Mouse (Mus musculus) liver, embryonic 16.5 days (tissue): ENCODE results near the gene Clec12b. TPM values are rescaled to one million over a fixed set of nuclear protein-coding genes. Genes with fewer than 3 reads are reported as not detected.

ENCODE experiments used
- ATAC-seq: fragments of 200-750 bp; cut with Nextera tagmentation; 2 replicates; pipeline ENCODE4 v1.8.0; 2017; ENCODE audit warnings: low read depth, mild to moderate bottlenecking, moderate number of reproducible peaks, moderate library complexity
- H3K27ac ChIP-seq: fragments of 300-500 bp; sonication (generic); 2 replicates; pipeline ENCODE4 v1.5.1; 2014; ENCODE audit warnings: mild to moderate bottlenecking, low read length
- H3K27me3 ChIP-seq: fragments of 300-500 bp; sonication (generic); 2 replicates; pipeline ENCODE4 v1.6.1; 2014; ENCODE audit warnings: low read depth, low read length, mixed read lengths; ENCODE audit not compliant: control insufficient read depth, insufficient read depth
- H3K36me3 ChIP-seq: fragments of 300-500 bp; sonication (generic); 2 replicates; pipeline ENCODE4 v1.6.1; 2014; ENCODE audit warnings: mild to moderate bottlenecking; ENCODE audit not compliant: control insufficient read depth, insufficient read depth
- H3K4me1 ChIP-seq: fragments of 300-500 bp; sonication (generic); 2 replicates; pipeline ENCODE4 v1.6.1; 2014; ENCODE audit warnings: low read depth, low read length, mixed read lengths; ENCODE audit not compliant: control insufficient read depth
- H3K4me2 ChIP-seq: fragments of 300-500 bp; sonication (generic); 2 replicates; pipeline ENCODE4 v1.6.1; 2014; ENCODE audit warnings: low read depth, low read length, mixed read lengths
- H3K4me3 ChIP-seq: fragments of 300-500 bp; sonication (generic); 2 replicates; pipeline ENCODE4 v1.5.1; 2014; ENCODE audit warnings: low read depth, mild to moderate bottlenecking, low read length
- H3K9ac ChIP-seq: fragments of 300-500 bp; sonication (generic); 2 replicates; pipeline ENCODE4 v1.6.1; 2014; ENCODE audit warnings: low read depth, low read length
- H3K9me3 ChIP-seq: fragments of 300-500 bp; sonication (generic); replicated peaks from 2 replicates; pipeline ENCODE4 v1.6.1; 2016; ENCODE audit warnings: low read length; ENCODE audit not compliant: control insufficient read depth
- WGBS: fragments of 180-500 bp; shearing (Covaris S2); extraction: QIAGEN DNeasy Blood & Tissue Kit; methylation state at CpG from one replicate; pipeline ENCODE4 v1.1.7; 2014; ENCODE audit not compliant: insufficient replicate concordance; 5-methylcytosine and 5-hydroxymethylcytosine counted together
- polyA plus RNA-seq: library from polyadenylated mRNA; unstranded; fragments of >200 nt; fragmentation: Nextera tagmentation; extraction: Ambion mirVana; gene quantifications from 2 replicates; pipeline ENCODE4 v1.2.1, GENCODE M21; 2015

Gene Clec12b
- polyA plus RNA-seq, 1 experiment from 2014 or later, result not detected

GRCm38 (mm10) chr6:129408562-129408961, 22.9 kb upstream of the Clec12b start, which contains the start of gene Clec9a:
TSS of gene Clec9a (plus strand) at chr6:129408862.
- Histone ChIP-seq H3K27ac (0 out of 2 replicates have a peak within 1 kb of the TSS, but pooled peaks have one; percentile 15), H3K27me3 (no peaks in the 10 kb centered on the region), H3K4me1 (no peaks in the 10 kb centered on the region), H3K36me3 (no peaks in the 10 kb centered on the region), H3K4me2 (no peak within 1 kb of the TSS), H3K9me3 (no peaks in the 10 kb centered on the region), H3K4me3 (no peak within 1 kb of the TSS), H3K9ac (no peak within 1 kb of the TSS)
- ATAC-seq, result no peak
- 56% methylated on average over 2 of the region's 2 CpGs for WGBS

GRCm38 (mm10) chr6:129407324-129407723, 21.6 kb upstream of the Clec12b start:
- Histone ChIP-seq H3K9ac (no peak overlapping the region), H3K9me3 (no peaks in the 10 kb centered on the region), H3K27ac (peak overlapping the region; percentile 56; the same call in 1 of the 2 replicates), H3K4me3 (no peak overlapping the region), H3K4me2 (no peak overlapping the region), H3K4me1 (no peaks in the 10 kb centered on the region), H3K27me3 (no peaks in the 10 kb centered on the region), H3K36me3 (no peaks in the 10 kb centered on the region)
- WGBS, result 12% methylated on average over 2 of the region's 2 CpGs
- ATAC-seq, result peak; percentile 52

GRCm38 (mm10) chr6:129405999-129406398, 20.3 kb upstream of the Clec12b start:
- no peaks in the 10 kb centered on the region for H3K9me3 ChIP-seq
- peak; percentile 37; the same call in 1 of the 2 replicates for ATAC-seq
- H3K36me3 ChIP-seq, result no peaks in the 10 kb centered on the region
- H3K9ac ChIP-seq, result no peak overlapping the region
- no peak overlapping the region for H3K4me3 ChIP-seq
- no peaks in the 10 kb centered on the region for H3K27me3 ChIP-seq
- H3K4me1 ChIP-seq, result no peaks in the 10 kb centered on the region
- no peak overlapping the region for H3K27ac ChIP-seq
- no peak overlapping the region for H3K4me2 ChIP-seq

- Histone ChIP-seq H3K27ac (no peak overlapping the region), H3K4me1 (no peaks in the 10 kb centered on the region), H3K9ac (no peak overlapping the region), H3K4me2 (no peak overlapping the region), H3K4me3 (no peak overlapping the region), H3K36me3 (no peaks in the 10 kb centered on the region), H3K9me3 (no peaks in the 10 kb centered on the region), H3K27me3 (no peaks in the 10 kb centered on the region)
- WGBS, result 70% methylated on average over 6 of the region's 6 CpGs
- ATAC-seq, result no peak
Measured at GRCm38 (mm10) chr6:129403391-129403790, 17.7 kb upstream of the Clec12b start.

GRCm38 (mm10) chr6:129402404-129402803, 16.7 kb upstream of the Clec12b start:
- WGBS, result 55% methylated on average over 2 of the region's 2 CpGs
- Histone ChIP-seq H3K36me3 (no peaks in the 10 kb centered on the region), H3K9ac (no peak overlapping the region), H3K4me3 (no peak overlapping the region), H3K4me2 (no peak overlapping the region), H3K27ac (no peak overlapping the region), H3K27me3 (no peaks in the 10 kb centered on the region), H3K9me3 (no peaks in the 10 kb centered on the region), H3K4me1 (no peaks in the 10 kb centered on the region)
- no peak for ATAC-seq

GRCm38 (mm10) chr6:129399945-129400344, 14.3 kb upstream of the Clec12b start:
- WGBS, result 36% methylated on average over 6 of the region's 6 CpGs
- Histone ChIP-seq H3K4me1 (no peaks in the 10 kb centered on the region), H3K4me2 (no peak overlapping the region), H3K27me3 (no peaks in the 10 kb centered on the region), H3K9ac (no peak overlapping the region), H3K36me3 (no peaks in the 10 kb centered on the region), H3K4me3 (no peak overlapping the region), H3K9me3 (no peaks in the 10 kb centered on the region), H3K27ac (no peak overlapping the region)
- ATAC-seq, result peak; percentile 70

GRCm38 (mm10) chr6:129396997-129397396, 11.3 kb upstream of the Clec12b start, which contains the start of gene Clec1b:
TSS of gene Clec1b (plus strand) at chr6:129397297.
- 45% methylated on average over 8 of the region's 8 CpGs for WGBS

GRCm38 (mm10) chr6:129393732-129394131, 8.1 kb upstream of the Clec12b start:
- H3K4me3 ChIP-seq, result no peak overlapping the region
- no peaks in the 10 kb centered on the region for H3K9me3 ChIP-seq
- no peak overlapping the region for H3K4me2 ChIP-seq
- H3K36me3 ChIP-seq, result no peaks in the 10 kb centered on the region
- ATAC-seq, result no peak
- no peak overlapping the region for H3K27ac ChIP-seq
- H3K27me3 ChIP-seq, result no peaks in the 10 kb centered on the region
- H3K9ac ChIP-seq, result no peak overlapping the region
- WGBS, result 56% methylated on average over 6 of the region's 6 CpGs
- H3K4me1 ChIP-seq, result no peaks in the 10 kb centered on the region

More at GRCm38 (mm10) chr6:129396997-129397396, 11.3 kb upstream of the Clec12b start, which contains the start of gene Clec1b:
- no peaks in the 10 kb centered on the region for H3K27me3 ChIP-seq
- H3K4me1 ChIP-seq, result no peaks in the 10 kb centered on the region
- H3K4me2 ChIP-seq, result no peak within 1 kb of the TSS
- H3K36me3 ChIP-seq, result no peaks in the 10 kb centered on the region
- ATAC-seq, result no peak
- peak within 1 kb of the TSS; percentile 37; the same call in 1 of the 2 replicates for H3K27ac ChIP-seq
- H3K4me3 ChIP-seq, result no peak within 1 kb of the TSS
- no peak within 1 kb of the TSS for H3K9ac ChIP-seq
- no peaks in the 10 kb centered on the region for H3K9me3 ChIP-seq

GRCm38 (mm10) chr6:129393087-129393720, 7.5 kb upstream of the Clec12b start:
- Histone ChIP-seq H3K9me3 (no peaks in the 10 kb centered on the region), H3K4me1 (no peaks in the 10 kb centered on the region), H3K9ac (no peak overlapping the region), H3K27me3 (no peaks in the 10 kb centered on the region), H3K4me2 (no peak overlapping the region), H3K4me3 (no peak overlapping the region), H3K27ac (no peak overlapping the region), H3K36me3 (no peaks in the 10 kb centered on the region)
- no peak for ATAC-seq
- 17% methylated on average over 2 of the region's 2 CpGs for WGBS
